Mouse (Mus musculus) intestine, embryonic 14.5 days (tissue): Measurements from ENCODE around the gene Ttc7b. TPM values are rescaled to one million over a fixed set of nuclear protein-coding genes. Genes with fewer than 3 reads are reported as not detected.
A peak's percentile ranks its signal among the peaks of the same experiment; 100 is the strongest.

Experiments
- ATAC-seq: fragments of 200-750 bp; cut with Nextera tagmentation; replicated peaks from 2 replicates; pipeline ENCODE4 v1.8.0; 2017; ENCODE audit warnings: low read depth, moderate number of reproducible peaks, moderate TSS enrichment, moderate library complexity; ENCODE audit not compliant: low FRiP score, low TSS enrichment
- DNase-seq: peaks from one replicate; pipeline ENCODE4 v3.0.0-alpha.2; 2018; ENCODE audit warnings: low spot score
- H3K27ac ChIP-seq: fragments of 300-500 bp; sonication (generic); 2 replicates; pipeline ENCODE4 v1.5.1; 2014; ENCODE audit warnings: low read depth, mild to moderate bottlenecking, control low read depth
- H3K27me3 ChIP-seq: fragments of 300-500 bp; sonication (generic); replicated peaks from 2 replicates; pipeline ENCODE4 v1.6.1; 2014; ENCODE audit warnings: low read length, control low read depth; ENCODE audit not compliant: control insufficient read depth, insufficient read depth
- H3K36me3 ChIP-seq: fragments of 300-500 bp; sonication (generic); 2 replicates; pipeline ENCODE4 v1.6.1; 2014; ENCODE audit warnings: low read length, control low read depth; ENCODE audit not compliant: control insufficient read depth, insufficient read depth
- H3K4me1 ChIP-seq: fragments of 300-500 bp; sonication (generic); replicated peaks from 2 replicates; pipeline ENCODE4 v1.6.1; 2014; ENCODE audit warnings: low read length, control low read depth, mixed read lengths; ENCODE audit not compliant: control insufficient read depth, insufficient read depth
- H3K4me2 ChIP-seq: fragments of 300-500 bp; sonication (generic); 2 replicates; pipeline ENCODE4 v1.6.1; 2014; ENCODE audit warnings: low read length
- H3K4me3 ChIP-seq: fragments of 300-500 bp; sonication (generic); 2 replicates; pipeline ENCODE4 v1.5.1; 2014; ENCODE audit warnings: low read depth, low read length, control low read depth, mixed read lengths
- H3K9ac ChIP-seq: fragments of 300-500 bp; sonication (generic); 2 replicates; pipeline ENCODE4 v1.6.1; 2014; ENCODE audit warnings: mild to moderate bottlenecking, low read length
- H3K9me3 ChIP-seq: fragments of 300-500 bp; sonication (generic); 2 replicates; pipeline ENCODE4 v1.6.1; 2016; ENCODE audit warnings: low read length, control low read depth; ENCODE audit not compliant: control insufficient read depth
- WGBS: fragments of 180-500 bp; shearing (Covaris S2); extraction: QIAGEN DNeasy Blood & Tissue Kit; methylation state at CpG from one replicate; pipeline ENCODE4 v1.1.7; 2014; 5-methylcytosine and 5-hydroxymethylcytosine counted together
- polyA plus RNA-seq: library from polyadenylated mRNA; unstranded; fragments of >200 nt; fragmentation: Nextera tagmentation; extraction: Ambion mirVana; gene quantifications from 2 replicates; pipeline ENCODE4 v1.2.1, GENCODE M21; 2014

Ttc7b gene
- polyA plus RNA-seq, 1 experiment from 2014 or later: 5.9 TPM

DNA sequence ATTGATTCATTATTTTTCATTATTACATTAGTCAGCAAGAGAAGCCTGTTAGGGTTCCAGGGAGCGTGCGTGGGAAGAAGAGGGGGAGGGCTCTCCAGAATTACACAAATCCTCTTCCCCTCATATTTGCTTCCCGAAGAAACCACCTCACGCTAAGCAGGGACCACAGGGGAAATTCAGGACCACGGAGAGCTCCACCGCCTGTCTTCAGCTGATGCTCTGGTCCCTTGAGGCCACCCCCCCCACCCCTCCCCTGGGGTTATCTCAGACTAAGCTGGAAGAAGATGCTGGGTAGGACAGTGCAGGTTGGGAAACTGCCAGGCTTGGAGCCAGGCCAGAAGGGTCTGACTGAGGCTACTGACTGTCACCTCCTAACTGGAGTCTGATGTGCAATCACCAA lies 252.6 kb downstream of the Ttc7b start:
- Histone ChIP-seq H3K9me3 (no peaks in the 10 kb centered on the region), H3K4me1 (no peaks in the 10 kb centered on the region), H3K9ac (no peak overlapping the region), H3K36me3 (no peaks in the 10 kb centered on the region), H3K27ac (no peak overlapping the region), H3K4me3 (no peak overlapping the region), H3K27me3 (no peaks in the 10 kb centered on the region), H3K4me2 (no peak overlapping the region)
- 6% methylated on average over 6 of the region's 6 CpGs for WGBS
- ATAC-seq: no peak; the same call in 1 of the 2 replicates
- peak; percentile 90 for DNase-seq

DNA sequence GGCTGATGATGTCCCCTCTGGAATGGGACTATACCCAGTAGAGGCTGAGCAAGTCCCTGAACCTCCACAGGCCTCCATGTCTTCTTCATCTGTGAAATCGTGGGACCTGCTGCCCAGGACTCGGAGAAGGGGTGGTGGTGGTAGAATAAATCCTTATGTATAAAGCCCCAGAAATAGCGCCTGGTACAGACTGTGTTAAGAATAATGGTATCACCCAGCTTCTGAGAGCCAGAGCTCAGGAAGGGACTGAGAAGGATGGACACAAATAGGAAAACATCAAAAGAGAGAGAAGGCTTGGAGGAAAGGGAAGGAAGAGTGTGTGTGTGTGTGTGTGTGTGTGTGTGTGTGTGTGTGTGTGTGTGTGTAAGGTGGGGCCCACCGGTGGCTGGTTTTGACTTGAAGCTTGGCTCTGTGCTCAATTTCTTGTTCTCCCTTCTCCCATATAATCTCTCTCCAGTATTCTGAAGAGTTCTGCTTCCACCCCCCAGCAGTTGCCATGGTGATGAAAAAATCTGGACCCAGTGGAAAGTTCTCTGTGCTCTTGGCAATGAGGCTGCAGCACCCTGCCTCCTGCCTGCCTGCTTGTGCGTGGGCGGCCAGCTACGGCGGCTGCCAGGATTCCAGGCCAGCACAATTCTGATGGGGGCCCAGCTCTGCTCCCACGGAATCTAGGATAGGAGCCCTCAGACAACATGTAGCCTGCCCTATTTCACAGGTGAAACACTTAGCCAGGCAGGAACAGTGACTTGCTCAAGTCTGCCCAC lies 254.9 kb downstream of the Ttc7b start:
- H3K27ac ChIP-seq: no peak overlapping the region
- ATAC-seq: no peak
- 64% methylated on average over 9 of the region's 9 CpGs for WGBS
- H3K9me3 ChIP-seq: no peaks in the 10 kb centered on the region
- no peak overlapping the region for H3K4me3 ChIP-seq
- H3K4me1 ChIP-seq: no peaks in the 10 kb centered on the region
- no peak overlapping the region for H3K4me2 ChIP-seq
- DNase-seq: no peak
- no peaks in the 10 kb centered on the region for H3K27me3 ChIP-seq
- no peak overlapping the region for H3K9ac ChIP-seq
- H3K36me3 ChIP-seq: no peaks in the 10 kb centered on the region

DNA sequence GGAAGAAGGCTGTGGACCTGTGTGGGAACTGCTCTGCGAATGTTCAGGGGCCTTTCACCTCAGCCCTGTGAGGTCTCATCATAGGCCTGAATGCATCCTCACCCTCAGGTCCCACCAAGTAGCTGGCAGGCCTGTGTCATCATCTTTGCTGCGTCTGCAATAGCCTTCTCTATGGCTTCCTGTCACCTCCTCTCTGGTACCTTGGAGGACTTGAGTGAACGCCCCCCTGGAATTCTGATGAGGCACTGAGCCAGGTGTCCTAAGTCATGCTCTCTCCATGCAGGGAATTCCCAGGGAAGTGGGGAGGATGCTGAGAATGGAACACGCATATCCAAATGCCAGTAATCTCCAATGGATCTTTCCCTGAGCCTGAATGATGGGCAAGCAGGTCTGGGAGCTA lies 255.7 kb downstream of the Ttc7b start:
- 68% methylated on average over 4 of the region's 4 CpGs for WGBS
- DNase-seq (no peak), ATAC-seq (no peak)
- no peak overlapping the region for H3K4me3 ChIP-seq
- no peaks in the 10 kb centered on the region for H3K27me3 ChIP-seq
- H3K36me3 ChIP-seq: no peaks in the 10 kb centered on the region
- H3K4me2 ChIP-seq: no peak overlapping the region
- no peak overlapping the region for H3K27ac ChIP-seq
- no peak overlapping the region for H3K9ac ChIP-seq
- no peaks in the 10 kb centered on the region for H3K9me3 ChIP-seq
- no peaks in the 10 kb centered on the region for H3K4me1 ChIP-seq

DNA sequence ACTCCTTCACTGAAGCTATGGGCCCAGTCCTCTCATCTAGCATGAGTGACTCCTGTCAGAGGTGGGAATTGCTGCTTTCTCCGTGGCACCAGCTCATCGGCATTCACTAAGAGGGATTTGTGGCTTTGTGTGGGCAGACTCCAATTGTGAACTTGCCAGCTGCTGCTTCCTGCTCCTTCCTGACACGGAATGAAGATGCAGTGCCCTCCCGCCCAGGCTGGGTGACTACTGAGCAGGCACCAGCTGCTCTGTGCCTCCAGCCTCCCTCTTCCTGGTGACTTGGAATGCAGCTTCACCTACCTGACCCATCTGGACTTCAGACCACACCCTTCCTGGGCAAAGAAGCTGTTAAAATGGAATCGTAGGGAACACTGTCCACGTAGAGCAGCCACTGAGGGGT lies 257.8 kb downstream of the Ttc7b start:
- no peaks in the 10 kb centered on the region for H3K4me1 ChIP-seq
- no peak for DNase-seq
- no peak overlapping the region for H3K27ac ChIP-seq
- no peak overlapping the region for H3K4me3 ChIP-seq
- no peak overlapping the region for H3K9ac ChIP-seq
- H3K9me3 ChIP-seq: no peaks in the 10 kb centered on the region
- no peak overlapping the region for H3K4me2 ChIP-seq
- 72% methylated on average over 6 of the region's 6 CpGs for WGBS
- no peaks in the 10 kb centered on the region for H3K27me3 ChIP-seq
- no peak for ATAC-seq
- H3K36me3 ChIP-seq: no peaks in the 10 kb centered on the region

- H3K27me3 ChIP-seq: no peaks in the 10 kb centered on the region
- no peak overlapping the region for H3K4me2 ChIP-seq
- no peak overlapping the region for H3K27ac ChIP-seq
- no peaks in the 10 kb centered on the region for H3K4me1 ChIP-seq
- WGBS: 74% methylated on average over 6 of the region's 6 CpGs
- no peak for DNase-seq
- H3K36me3 ChIP-seq: no peaks in the 10 kb centered on the region
- ATAC-seq: no peak
- no peaks in the 10 kb centered on the region for H3K9me3 ChIP-seq
- H3K9ac ChIP-seq: no peak overlapping the region
- no peak overlapping the region for H3K4me3 ChIP-seq
Measured at GRCm38 (mm10) chr12:100261761-100262160, 258.9 kb downstream of the Ttc7b start.

GRCm38 (mm10) chr12:100260151-100260550 lies 260.5 kb downstream of the Ttc7b start:
- no peak overlapping the region for H3K9ac ChIP-seq
- no peaks in the 10 kb centered on the region for H3K27me3 ChIP-seq
- H3K4me2 ChIP-seq: no peak overlapping the region
- no peaks in the 10 kb centered on the region for H3K9me3 ChIP-seq
- no peak for DNase-seq
- H3K4me1 ChIP-seq: no peaks in the 10 kb centered on the region
- no peak overlapping the region for H3K4me3 ChIP-seq
- no peaks in the 10 kb centered on the region for H3K36me3 ChIP-seq
- no peak for ATAC-seq
- no peak overlapping the region for H3K27ac ChIP-seq
- 72% methylated on average over 2 of the region's 2 CpGs for WGBS

DNA sequence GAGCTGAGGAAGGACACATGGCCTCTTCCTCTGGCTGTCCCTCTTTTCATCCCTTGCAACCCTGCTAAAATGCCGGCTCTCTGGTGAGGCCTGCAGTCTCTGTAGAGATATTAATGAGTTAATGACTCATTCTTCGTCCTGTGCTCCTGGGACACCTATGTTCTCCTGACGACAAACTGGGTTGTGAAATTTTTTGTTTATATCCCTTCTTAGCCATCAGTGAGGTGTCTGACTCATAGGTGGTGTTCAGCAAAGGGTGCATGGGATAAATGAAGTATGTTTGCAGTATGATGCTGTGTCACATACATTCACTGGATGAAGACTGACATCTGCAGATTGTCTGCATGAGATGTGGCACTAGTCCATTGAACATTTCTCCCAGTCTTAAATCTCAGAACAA lies 262.8 kb downstream of the Ttc7b start:
- H3K4me2 ChIP-seq: no peak overlapping the region
- 71% methylated on average over 3 of the region's 3 CpGs for WGBS
- H3K36me3 ChIP-seq: no peaks in the 10 kb centered on the region
- ATAC-seq (no peak), DNase-seq (no peak)
- no peaks in the 10 kb centered on the region for H3K27me3 ChIP-seq
- no peak overlapping the region for H3K27ac ChIP-seq
- no peak overlapping the region for H3K9ac ChIP-seq
- H3K4me1 ChIP-seq: no peaks in the 10 kb centered on the region
- H3K4me3 ChIP-seq: no peak overlapping the region
- H3K9me3 ChIP-seq: no peaks in the 10 kb centered on the region

- Histone ChIP-seq H3K4me1 (no peaks in the 10 kb centered on the region), H3K9ac (no peak overlapping the region), H3K4me2 (no peak overlapping the region), H3K36me3 (no peaks in the 10 kb centered on the region), H3K9me3 (no peaks in the 10 kb centered on the region), H3K4me3 (no peak overlapping the region), H3K27me3 (no peaks in the 10 kb centered on the region), H3K27ac (no peak overlapping the region)
- WGBS: 86% methylated on average over 2 of the region's 2 CpGs
- no peak for ATAC-seq
- no peak for DNase-seq
Measured at GRCm38 (mm10) chr12:100255441-100255949, 265.1 kb downstream of the Ttc7b start.

GRCm38 (mm10) chr12:100254471-100254870 lies 266.2 kb downstream of the Ttc7b start:
- DNase-seq (no peak), ATAC-seq (no peak)
- H3K9ac ChIP-seq: no peak overlapping the region
- H3K4me2 ChIP-seq: no peak overlapping the region
- no peak overlapping the region for H3K27ac ChIP-seq
- H3K4me3 ChIP-seq: no peak overlapping the region
- no peaks in the 10 kb centered on the region for H3K27me3 ChIP-seq
- H3K4me1 ChIP-seq: no peaks in the 10 kb centered on the region
- H3K9me3 ChIP-seq: no peaks in the 10 kb centered on the region
- H3K36me3 ChIP-seq: no peaks in the 10 kb centered on the region
- 79% methylated on average over 4 of the region's 4 CpGs for WGBS
